Mouse (Mus musculus): Measurements from ENCODE around the gene Safb.
A peak's percentile ranks its signal among the peaks of the same experiment; 100 is the strongest.

Safb gene

GRCm38 (mm10) chr17:56584257-56585130 lies at the start of gene Safb, which contains the start of gene Safb2:
Gene Safb (plus strand): TSS chr17:56584825.
Gene Safb2 (minus strand): TSS chr17:56584585.
- peak; percentile 100 for DNase-seq (ENCODE audit: low read depth, low spot score)

GRCm38 (mm10) chr17:56536192-56536591 lies 48.4 kb upstream of the Safb start:
- no peak for DNase-seq (ENCODE audit: low read depth, low spot score)

GRCm38 (mm10) chr17:56536874-56537273 lies 47.8 kb upstream of the Safb start:
- DNase-seq (ENCODE audit: low read depth, low spot score): no peak

- DNase-seq (ENCODE audit: low read depth, low spot score): no peak
Observed at GRCm38 (mm10) chr17:56537912-56538311, 46.7 kb upstream of the Safb start.

GRCm38 (mm10) chr17:56540562-56540975 lies 44.1 kb upstream of the Safb start:
- DNase-seq (ENCODE audit: low read depth, low spot score): no peak

GRCm38 (mm10) chr17:56542736-56543135 lies 41.9 kb upstream of the Safb start:
- no peak for DNase-seq (ENCODE audit: low read depth, low spot score)

- no peak for DNase-seq (ENCODE audit: low read depth, low spot score)
Observed at GRCm38 (mm10) chr17:56543684-56544224, 40.9 kb upstream of the Safb start.

GRCm38 (mm10) chr17:56544699-56545387 lies 39.8 kb upstream of the Safb start:
- no peak for DNase-seq (ENCODE audit: low read depth, low spot score)

- no peak for DNase-seq (ENCODE audit: low read depth, low spot score)
Observed at GRCm38 (mm10) chr17:56545945-56546344, 38.7 kb upstream of the Safb start.

GRCm38 (mm10) chr17:56546576-56546975 lies 38.0 kb upstream of the Safb start:
- no peak for DNase-seq (ENCODE audit: low read depth, low spot score)

GRCm38 (mm10) chr17:56547116-56547845 lies 37.3 kb upstream of the Safb start:
- DNase-seq (ENCODE audit: low read depth, low spot score): no peak

- DNase-seq (ENCODE audit: low read depth, low spot score): no peak
Observed at GRCm38 (mm10) chr17:56547846-56548604, 36.6 kb upstream of the Safb start.

- no peak for DNase-seq (ENCODE audit: low read depth, low spot score)
Observed at GRCm38 (mm10) chr17:56548605-56549105, 36.0 kb upstream of the Safb start.

GRCm38 (mm10) chr17:56550784-56551475 lies 33.7 kb upstream of the Safb start:
- no peak for DNase-seq (ENCODE audit: low read depth, low spot score)

GRCm38 (mm10) chr17:56551841-56552581 lies 32.6 kb upstream of the Safb start:
- DNase-seq (ENCODE audit: low read depth, low spot score): no peak

GRCm38 (mm10) chr17:56552781-56553363 lies 31.8 kb upstream of the Safb start:
- DNase-seq (ENCODE audit: low read depth, low spot score): peak; percentile 88

- no peak for DNase-seq (ENCODE audit: low read depth, low spot score)
Observed at GRCm38 (mm10) chr17:56554122-56554551, 30.5 kb upstream of the Safb start, which contains the start of gene Gm20219. Gene Gm20219 (minus strand): TSS chr17:56554387.

GRCm38 (mm10) chr17:56558448-56558847 lies 26.2 kb upstream of the Safb start:
- DNase-seq (ENCODE audit: low read depth, low spot score): peak; percentile 70

GRCm38 (mm10) chr17:56559386-56559785 lies 25.2 kb upstream of the Safb start:
- DNase-seq (ENCODE audit: low read depth, low spot score): no peak

Data from forelimb bud, embryonic 11.5 days (tissue).